Mouse (Mus musculus): ENCODE results near the gene Gm8159. TPM values are rescaled to one million over a fixed set of nuclear protein-coding genes. Genes with fewer than 3 reads are reported as not detected.
"Not testable (repeated sequence)": the region's sequence is repeated elsewhere in the genome, so short reads cannot be mapped to it uniquely, and the experiment has no call there.

The Gm8159 gene
- polyA plus RNA-seq (2014; fragmentation: Nextera tagmentation; extraction: Ambion mirVana), result 0.20 TPM in 1 of 2 replicates, not detected in the other

GRCm38 (mm10) chr14:4632052-4632451, at the start of gene Gm8159:
TSS of gene Gm8159 (plus strand) at chr14:4632352.
- H3K9me3 ChIP-seq (replicated peaks; ENCODE audit: control insufficient read depth, low read length); H3K36me3 ChIP-seq (ENCODE audit: control insufficient read depth, insufficient read depth, low read length); H3K27ac ChIP-seq (ENCODE audit: low read depth, low read length); H3K4me2 ChIP-seq; H3K4me1 ChIP-seq (ENCODE audit: control insufficient read depth, insufficient read depth, low read length); H3K4me3 ChIP-seq (ENCODE audit: low read depth, low read length); H3K9ac ChIP-seq (ENCODE audit: low read depth, low read length); ATAC-seq (replicated peaks; ENCODE audit: insufficient number of reproducible peaks, low FRiP score, low TSS enrichment); H3K27me3 ChIP-seq (ENCODE audit: control insufficient read depth, insufficient read depth, low read length): not testable (repeated sequence)
- no CpG with 5 or more reads among the region's 2 CpGs for WGBS (ENCODE audit: insufficient replicate concordance)

- H3K27ac ChIP-seq (ENCODE audit: low read depth, low read length); H3K9me3 ChIP-seq (replicated peaks; ENCODE audit: control insufficient read depth, low read length); H3K36me3 ChIP-seq (ENCODE audit: control insufficient read depth, insufficient read depth, low read length); H3K4me1 ChIP-seq (ENCODE audit: control insufficient read depth, insufficient read depth, low read length); H3K27me3 ChIP-seq (ENCODE audit: control insufficient read depth, insufficient read depth, low read length); H3K9ac ChIP-seq (ENCODE audit: low read depth, low read length); ATAC-seq (replicated peaks; ENCODE audit: insufficient number of reproducible peaks, low FRiP score, low TSS enrichment): not testable (repeated sequence)
- peak overlapping the region; percentile 29; the same call in 1 of the 2 replicates for H3K4me2 ChIP-seq
- 1% methylated on average over 16 of the region's 18 CpGs for WGBS (ENCODE audit: insufficient replicate concordance)
- peak overlapping the region; percentile 14; the same call in 1 of the 2 replicates for H3K4me3 ChIP-seq (ENCODE audit: low read depth, low read length)
Observed at GRCm38 (mm10) chr14:4649309-4649708, 17.2 kb downstream of the Gm8159 start.

- WGBS (ENCODE audit: insufficient replicate concordance), result 3% methylated on average over 3 of the region's 9 CpGs
- not testable (repeated sequence) for H3K9me3 ChIP-seq (replicated peaks; ENCODE audit: control insufficient read depth, low read length); H3K4me2 ChIP-seq; H3K4me1 ChIP-seq (ENCODE audit: control insufficient read depth, insufficient read depth, low read length); H3K27me3 ChIP-seq (ENCODE audit: control insufficient read depth, insufficient read depth, low read length); H3K36me3 ChIP-seq (ENCODE audit: control insufficient read depth, insufficient read depth, low read length); H3K27ac ChIP-seq (ENCODE audit: low read depth, low read length); ATAC-seq (replicated peaks; ENCODE audit: insufficient number of reproducible peaks, low FRiP score, low TSS enrichment); H3K4me3 ChIP-seq (ENCODE audit: low read depth, low read length); H3K9ac ChIP-seq (ENCODE audit: low read depth, low read length)
Observed at GRCm38 (mm10) chr14:4650324-4650723, 18.2 kb downstream of the Gm8159 start.

- not testable (repeated sequence) for H3K27ac ChIP-seq (ENCODE audit: low read depth, low read length); H3K4me2 ChIP-seq; H3K4me1 ChIP-seq (ENCODE audit: control insufficient read depth, insufficient read depth, low read length); H3K36me3 ChIP-seq (ENCODE audit: control insufficient read depth, insufficient read depth, low read length); H3K27me3 ChIP-seq (ENCODE audit: control insufficient read depth, insufficient read depth, low read length); H3K9ac ChIP-seq (ENCODE audit: low read depth, low read length); H3K4me3 ChIP-seq (ENCODE audit: low read depth, low read length); H3K9me3 ChIP-seq (replicated peaks; ENCODE audit: control insufficient read depth, low read length); ATAC-seq (replicated peaks; ENCODE audit: insufficient number of reproducible peaks, low FRiP score, low TSS enrichment)
- WGBS (ENCODE audit: insufficient replicate concordance), result no CpG with 5 or more reads among the region's 2 CpGs
Observed at GRCm38 (mm10) chr14:4663892-4664291, 31.7 kb downstream of the Gm8159 start, which contains the start of gene Gm3239. TSS of gene Gm3239 (plus strand) at chr14:4664192.

Other genes starting within 250 kb of the Gm8159 start
- not detected in 2 replicates for gene Gm3159, start 234.8 kb upstream of the Gm8159 start, polyA plus RNA-seq (2014; fragmentation: Nextera tagmentation; extraction: Ambion mirVana)
- gene Gm3164, start 216.9 kb upstream of the Gm8159 start, polyA plus RNA-seq (2014; fragmentation: Nextera tagmentation; extraction: Ambion mirVana), result 0.83 and 0.89 TPM in 2 replicates
- gene Gm3173, start 201.4 kb upstream of the Gm8159 start, polyA plus RNA-seq (2014; fragmentation: Nextera tagmentation; extraction: Ambion mirVana), result 0.65 TPM in 1 of 2 replicates, not detected in the other
- not detected in 2 replicates for gene Gm3182, start 150.6 kb upstream of the Gm8159 start, polyA plus RNA-seq (2014; fragmentation: Nextera tagmentation; extraction: Ambion mirVana)
- not detected in 2 replicates for gene Gm3047, start 76.9 kb upstream of the Gm8159 start, polyA plus RNA-seq (2014; fragmentation: Nextera tagmentation; extraction: Ambion mirVana)
- gene Gm3239, start 31.8 kb downstream of the Gm8159 start, polyA plus RNA-seq (2014; fragmentation: Nextera tagmentation; extraction: Ambion mirVana), result 0.79 and 1.2 TPM in 2 replicates
- gene Gm7876, start 76.9 kb downstream of the Gm8159 start, polyA plus RNA-seq (2014; fragmentation: Nextera tagmentation; extraction: Ambion mirVana), result 0.20 TPM in 1 of 2 replicates, not detected in the other
- gene Gm3252, start 94.4 kb downstream of the Gm8159 start, polyA plus RNA-seq (2014; fragmentation: Nextera tagmentation; extraction: Ambion mirVana), result 0.70 and 0.77 TPM in 2 replicates
- not detected in 2 replicates for gene Gm9602, start 144.0 kb downstream of the Gm8159 start, polyA plus RNA-seq (2014; fragmentation: Nextera tagmentation; extraction: Ambion mirVana)
- not detected in 2 replicates for gene Gm3269, start 205.8 kb downstream of the Gm8159 start, polyA plus RNA-seq (2014; fragmentation: Nextera tagmentation; extraction: Ambion mirVana)
- 1.9 and 2.8 TPM in 2 replicates for gene Gm3264, start 223.2 kb downstream of the Gm8159 start, polyA plus RNA-seq (2014; fragmentation: Nextera tagmentation; extraction: Ambion mirVana)

All from heart, embryonic 11.5 days (tissue).